Mouse (Mus musculus) heart, postnatal 0 days (tissue): ENCODE data around the gene Atp10a.

Source experiments
- CTCF ChIP-seq: IDR thresholded peaks from 2 replicates; pipeline ENCODE4 v1.5.1; 2016; ENCODE audit warnings: antibody characterized with exemption, control low read depth, low read depth
- EP300 ChIP-seq: IDR thresholded peaks from 2 replicates; pipeline ENCODE4 v1.6.1; 2016; ENCODE audit warnings: antibody characterized with exemption, low read depth

DNA sequence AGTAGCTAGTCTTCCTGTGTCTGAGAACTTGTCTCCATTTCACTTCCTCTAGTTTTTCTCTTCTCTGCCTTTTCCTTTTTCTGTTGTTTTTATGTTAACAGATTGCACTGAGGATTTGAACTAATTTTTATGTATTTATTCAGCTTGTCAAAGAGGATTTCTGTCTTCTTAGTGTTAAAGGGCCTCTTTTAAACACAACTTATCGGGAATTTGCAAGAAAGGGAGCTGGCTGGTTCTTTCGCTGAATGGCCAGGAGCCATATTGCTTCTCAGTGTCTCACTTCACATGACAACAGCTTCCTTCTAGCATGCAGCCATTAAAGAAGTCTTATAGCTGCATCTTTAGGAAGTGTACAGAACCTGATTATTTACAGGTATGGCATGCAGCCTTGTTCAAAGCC lies 16.3 kb upstream of the Atp10a start:
- TF ChIP-seq EP300: no peak
- TF ChIP-seq CTCF: no peak
